Mouse (Mus musculus) ES-Bruce4 (cell line): ENCODE results near the gene Cib1. TPM values are rescaled to one million over a fixed set of nuclear protein-coding genes. Genes with fewer than 3 reads are reported as not detected.

ENCODE experiments used
- H3K27ac ChIP-seq: 2 replicates; pipeline ENCODE4 v1.5.1; 2012; ENCODE audit warnings: low read length, inconsistent platforms; ENCODE audit not compliant: insufficient read depth
- H3K27me3 ChIP-seq: 2 replicates; pipeline ENCODE4 v1.6.1; 2012; ENCODE audit warnings: mild to moderate bottlenecking, low read length, inconsistent platforms; ENCODE audit not compliant: control insufficient read depth, poor library complexity, insufficient read depth, severe bottlenecking
- H3K36me3 ChIP-seq: 2 replicates; pipeline ENCODE4 v1.6.1; 2012; ENCODE audit warnings: inconsistent platforms, mild to moderate bottlenecking, low read length, moderate library complexity; ENCODE audit not compliant: control insufficient read depth, poor library complexity, insufficient read depth, severe bottlenecking
- H3K4me1 ChIP-seq: one replicate; pipeline ENCODE4 v1.8.1; 2011; ENCODE audit warnings: low read length; ENCODE audit not compliant: control insufficient read depth, insufficient read depth
- H3K4me3 ChIP-seq: 2 replicates; pipeline ENCODE4 v1.5.1; 2011; ENCODE audit warnings: low read depth, mild to moderate bottlenecking, low read length
- H3K9ac ChIP-seq: 2 replicates; pipeline ENCODE4 v1.6.1; 2012; ENCODE audit warnings: low read depth, mild to moderate bottlenecking, inconsistent platforms; ENCODE audit not compliant: poor library complexity, severe bottlenecking
- H3K9me3 ChIP-seq: replicated peaks from 2 replicates; pipeline ENCODE4 v1.6.1; 2012; ENCODE audit warnings: mild to moderate bottlenecking, low read length, inconsistent platforms; ENCODE audit not compliant: control insufficient read depth, poor library complexity, insufficient read depth, severe bottlenecking
- CTCF ChIP-seq: IDR thresholded peaks from one replicate; pipeline ENCODE4 v1.8.1; 2011; ENCODE audit warnings: low read depth, low read length
- EP300 ChIP-seq: IDR thresholded peaks from 2 replicates; pipeline ENCODE4 v1.6.1; 2011; ENCODE audit warnings: low read depth, low read length; ENCODE audit not compliant: insufficient read depth
- POLR2A ChIP-seq: IDR thresholded peaks from one replicate; pipeline ENCODE4 v1.8.1; 2011; ENCODE audit warnings: low read length; ENCODE audit not compliant: insufficient read depth
- polyA plus RNA-seq: library from polyadenylated mRNA; stranded (reverse); fragments of >200 nt; gene quantifications from 2 replicates; pipeline ENCODE4 v1.2.4, GENCODE M21; 2011; ENCODE audit warnings: low read depth; ENCODE audit not compliant: missing spikeins, insufficient read depth, insufficient read length

Cib1 gene
- polyA plus RNA-seq, 1 experiment = 38.4 TPM

DNA sequence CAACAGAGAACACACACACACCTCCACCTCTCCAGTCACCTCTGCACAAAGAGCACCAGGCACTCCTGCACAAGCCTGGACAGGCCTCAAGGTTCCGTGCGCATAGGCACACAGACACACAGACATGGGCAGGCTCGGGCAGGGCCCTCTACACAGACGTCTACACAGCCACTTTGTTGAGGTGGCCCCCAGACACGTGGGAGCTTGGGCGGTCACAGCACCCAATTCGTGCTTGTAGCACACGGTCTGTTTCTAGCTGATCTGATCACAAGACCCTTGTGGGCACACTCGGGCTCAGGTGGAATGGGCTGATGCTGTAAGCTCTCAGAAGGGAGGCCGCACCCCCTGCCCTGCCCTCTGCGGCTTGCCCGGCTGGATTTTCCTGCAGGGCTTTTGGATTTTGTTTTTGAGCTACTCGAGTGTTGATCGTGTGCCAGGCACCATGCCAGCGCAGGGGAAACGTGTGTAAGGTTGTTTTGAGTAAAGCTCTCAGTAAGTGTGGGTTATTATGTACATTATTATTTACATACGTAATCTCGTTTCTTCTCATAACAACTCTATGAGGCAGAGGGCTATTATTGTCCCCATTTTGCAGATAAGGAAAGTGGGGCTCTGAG lies 24.5 kb downstream of the Cib1 start:
- peak overlapping the region; percentile 64 for H3K27ac ChIP-seq
- TF ChIP-seq POLR2A (no peak), EP300 (0 out of 2 replicates have a peak, but pooled peaks have one; percentile 31)
- peak overlapping the region; percentile 14 for H3K4me3 ChIP-seq
- H3K9me3 ChIP-seq = no peaks in the 10 kb centered on the region
- H3K27me3 ChIP-seq = no peaks in the 10 kb centered on the region
- H3K36me3 ChIP-seq = no peaks in the 10 kb centered on the region; the same call in 1 of the 2 replicates
- H3K4me1 ChIP-seq = peaks cover 8% of the 10 kb centered on the region
- H3K9ac ChIP-seq = peak overlapping the region; percentile 24

- peak overlapping the region; percentile 64 for H3K27ac ChIP-seq
These were observed 25.3 kb downstream of the Cib1 start for GRCm38 (mm10) chr7:80207314-80207731.

GRCm38 (mm10) chr7:80205705-80206589 lies 26.7 kb downstream of the Cib1 start:
- no peaks in the 10 kb centered on the region for H3K27me3 ChIP-seq
- no peak overlapping the region for H3K4me3 ChIP-seq
- no peaks in the 10 kb centered on the region for H3K9me3 ChIP-seq
- H3K4me1 ChIP-seq = peaks cover 10% of the 10 kb centered on the region
- no peak for TF ChIP-seq CTCF
- no peak for TF ChIP-seq POLR2A
- no peak for TF ChIP-seq EP300
- H3K9ac ChIP-seq = no peak overlapping the region
- peaks cover 13% of the 10 kb centered on the region; the same call in 1 of the 2 replicates for H3K36me3 ChIP-seq
- H3K27ac ChIP-seq = no peak overlapping the region

More at GRCm38 (mm10) chr7:80207314-80207731, 25.3 kb downstream of the Cib1 start:
- peaks cover 9% of the 10 kb centered on the region for H3K4me1 ChIP-seq
- 0 out of 2 replicates have a peak, but pooled peaks cover 4% of the 10 kb centered on the region for H3K36me3 ChIP-seq
- H3K4me3 ChIP-seq = no peak overlapping the region; the same call in 1 of the 2 replicates
- TF ChIP-seq EP300 = peak; percentile 63; the same call in 1 of the 2 replicates
- no peak for TF ChIP-seq CTCF
- no peak for TF ChIP-seq POLR2A
- no peaks in the 10 kb centered on the region for H3K27me3 ChIP-seq
- H3K9ac ChIP-seq = no peak overlapping the region
- no peaks in the 10 kb centered on the region for H3K9me3 ChIP-seq

DNA sequence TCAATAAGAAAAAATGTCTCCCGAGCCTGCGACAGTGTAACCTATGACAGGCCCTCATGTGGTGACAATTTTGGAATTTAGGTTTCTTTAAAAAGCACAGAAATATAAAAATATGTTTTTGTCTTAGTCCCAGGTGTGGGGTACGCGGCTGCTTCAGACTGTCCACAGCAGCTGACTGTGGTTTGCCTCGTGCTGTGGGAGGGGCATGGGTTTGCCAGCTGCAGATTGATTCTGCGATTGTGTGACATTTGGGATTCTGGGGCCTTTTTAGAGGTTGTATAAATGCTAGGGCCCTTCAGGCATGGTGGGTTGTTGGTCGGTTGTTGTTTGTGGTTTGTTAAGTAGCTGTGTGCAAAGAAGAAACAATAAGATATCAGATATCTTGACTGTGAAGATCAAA lies 27.7 kb downstream of the Cib1 start:
- TF ChIP-seq EP300 = no peak
- no peak for TF ChIP-seq CTCF
- no peak for TF ChIP-seq POLR2A
- Histone ChIP-seq H3K9me3 (no peaks in the 10 kb centered on the region), H3K27ac (no peak overlapping the region), H3K4me1 (peaks cover 14% of the 10 kb centered on the region), H3K27me3 (no peaks in the 10 kb centered on the region), H3K4me3 (no peak overlapping the region), H3K36me3 (peaks cover 13% of the 10 kb centered on the region; the same call in 1 of the 2 replicates), H3K9ac (no peak overlapping the region)

DNA sequence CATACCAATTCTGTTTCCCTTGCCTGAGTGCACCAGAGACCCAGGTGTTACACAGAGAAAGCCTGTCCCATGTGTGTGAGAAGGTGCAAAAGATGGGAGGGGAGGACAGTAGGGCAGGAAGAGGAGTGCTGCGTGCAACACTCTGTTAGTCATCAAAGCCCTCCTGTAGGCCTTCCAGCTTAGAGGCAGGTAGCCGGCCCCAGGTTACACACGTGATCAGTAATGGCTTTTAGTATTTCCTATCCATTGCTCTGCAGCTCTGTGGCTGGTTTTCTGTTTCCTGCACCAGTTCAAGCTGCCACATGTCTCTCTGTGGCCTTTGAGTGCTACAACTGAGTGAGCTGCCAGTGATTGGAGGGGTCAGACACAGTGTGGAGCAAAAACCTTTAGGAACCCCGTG lies 28.3 kb downstream of the Cib1 start:
- Histone ChIP-seq H3K36me3 (peaks cover 13% of the 10 kb centered on the region; the same call in 1 of the 2 replicates), H3K27ac (no peak overlapping the region)

DNA sequence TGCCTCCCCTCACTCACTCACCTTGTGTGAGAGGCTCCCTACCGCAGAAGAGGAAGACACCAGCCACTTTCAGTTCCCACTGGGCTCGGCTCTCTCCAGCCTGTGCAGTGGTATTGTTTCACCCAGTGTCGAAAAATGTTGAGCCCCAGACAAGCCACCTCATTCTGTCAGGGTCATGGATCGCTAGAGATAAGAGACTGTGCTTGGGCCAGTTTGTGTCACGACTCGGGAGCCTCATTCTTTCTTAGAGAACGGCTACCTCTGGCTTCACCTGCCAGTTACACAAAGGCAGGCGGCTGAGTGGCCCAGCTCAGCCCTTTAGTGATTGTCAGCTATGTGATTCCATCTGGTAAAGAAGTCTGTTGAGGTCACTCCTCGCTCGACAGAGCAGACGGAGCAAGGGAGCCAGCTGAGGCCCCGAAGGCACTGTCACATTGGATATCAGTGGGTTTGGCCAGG lies 28.9 kb downstream of the Cib1 start:
- H3K9me3 ChIP-seq = no peaks in the 10 kb centered on the region
- H3K4me1 ChIP-seq = peaks cover 14% of the 10 kb centered on the region
- peaks cover 13% of the 10 kb centered on the region; the same call in 1 of the 2 replicates for H3K36me3 ChIP-seq
- H3K9ac ChIP-seq = no peak overlapping the region
- H3K27ac ChIP-seq = no peak overlapping the region
- no peaks in the 10 kb centered on the region for H3K27me3 ChIP-seq
- TF ChIP-seq EP300 = no peak
- TF ChIP-seq CTCF = no peak
- TF ChIP-seq POLR2A = no peak
- H3K4me3 ChIP-seq = no peak overlapping the region

More for the DNA sequence above, 28.3 kb downstream of the Cib1 start:
- H3K9me3 ChIP-seq = no peaks in the 10 kb centered on the region
- no peak overlapping the region for H3K9ac ChIP-seq
- no peak overlapping the region for H3K4me3 ChIP-seq
- peaks cover 14% of the 10 kb centered on the region for H3K4me1 ChIP-seq
- no peaks in the 10 kb centered on the region for H3K27me3 ChIP-seq
- TF ChIP-seq CTCF (no peak), EP300 (no peak), POLR2A (no peak)
